Comparison of ENCODE assay signal across 9 mouse cellular contexts in the genomic region with DNA sequence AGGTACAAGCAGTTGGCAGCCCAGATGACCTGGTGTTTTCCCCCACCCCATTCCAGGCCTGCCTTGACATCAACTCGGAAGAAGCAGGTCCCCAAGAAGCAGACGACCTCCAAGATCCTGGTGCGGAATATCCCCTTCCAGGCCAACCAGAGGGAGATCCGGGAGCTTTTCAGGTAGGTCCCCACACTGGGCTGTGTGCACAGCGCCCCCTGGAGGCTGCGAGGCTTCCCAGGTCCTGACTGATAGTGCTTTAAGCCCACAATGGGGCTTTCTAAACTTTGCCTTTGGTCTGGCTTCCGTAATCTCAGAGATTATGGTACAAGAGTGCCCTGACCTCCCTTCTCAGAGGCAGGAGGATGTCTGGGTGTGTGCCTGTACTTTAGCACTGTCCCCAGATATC. TPM values are rescaled to one million over a fixed set of nuclear protein-coding genes. Genes with fewer than 3 reads are reported as not detected.
DNase-seq lines count a peak whose midpoint lies in the region; ATAC-seq and TF ChIP-seq lines count a peak whose summit lies in the region.
"Had no signal": no experiment of that assay in that cellular context is flagged by ENCODE, and none has a peak within 500 bp of the region (broad histone marks: within the 10 kb centered on the region; RNA-seq: fewer than 3 reads in every experiment).

No protein-coding gene starts in this region.

- peak; percentile 69 for TF ChIP-seq CTCF in intestine, postnatal 0 days (IDR thresholded peaks at IDR 0.05; ENCODE audit: low read depth)
- peak; percentile 93 for TF ChIP-seq CTCF in E14TG2a.4 (conservative IDR thresholded peaks at IDR 0.05; ENCODE audit: low read length)

- no peak overlapping the region for H3K27ac ChIP-seq in intestine, postnatal 0 days (ENCODE audit: low read depth, low read length)
- no peak overlapping the region for H3K27ac ChIP-seq in intestine, embryonic 16.5 days (ENCODE audit: low read length)
- no peak overlapping the region for H3K27ac ChIP-seq in limb, embryonic 11.5 days (replicated peaks; ENCODE audit: low read depth, low read length)
- H3K27ac ChIP-seq in intestine, embryonic 15.5 days, result no peak overlapping the region
- H3K27ac ChIP-seq: limb, embryonic 12.5 days had no signal

- no peak for ATAC-seq in intestine, postnatal 0 days
- no peak for ATAC-seq in intestine, embryonic 16.5 days
- ATAC-seq in limb, embryonic 11.5 days (ENCODE audit: insufficient number of reproducible peaks, low FRiP score, low TSS enrichment, low read depth), result no peak
- no peak for ATAC-seq in intestine, embryonic 15.5 days

- peak; percentile 35 for DNase-seq in 3T3-L1 (ENCODE audit: low read depth, low spot score)
- DNase-seq in limb, embryonic 11.5 days (ENCODE audit: low spot score), result peak; percentile 54
- no peak for DNase-seq in adipocyte (ENCODE audit: low spot score)
- DNase-seq in heart, adult 9 months (ENCODE audit: low spot score in 2 of 2), result no peak

- H3K36me3 ChIP-seq in intestine, postnatal 0 days (ENCODE audit: control insufficient read depth, insufficient read depth), result peaks cover 47% of the 10 kb centered on the region
- H3K36me3 ChIP-seq in intestine, embryonic 16.5 days (ENCODE audit: control insufficient read depth, insufficient read depth, low read length), result peaks cover 13% of the 10 kb centered on the region
- H3K36me3 ChIP-seq in E14TG2a.4 (ENCODE audit: insufficient read depth, low read length), result peaks cover 98% of the 10 kb centered on the region
- peaks cover 5% of the 10 kb centered on the region; the same call in 1 of the 2 replicates for H3K36me3 ChIP-seq in limb, embryonic 11.5 days (ENCODE audit: control insufficient read depth, insufficient read depth, low read length)
- peaks cover 19% of the 10 kb centered on the region for H3K36me3 ChIP-seq in intestine, embryonic 15.5 days

- H3K9me3 ChIP-seq in intestine, postnatal 0 days (ENCODE audit: control insufficient read depth), result no peaks in the 10 kb centered on the region
- no peaks in the 10 kb centered on the region for H3K9me3 ChIP-seq in intestine, embryonic 16.5 days (ENCODE audit: control insufficient read depth, low read length)
- no peaks in the 10 kb centered on the region for H3K9me3 ChIP-seq in E14TG2a.4 (ENCODE audit: low read length)
- no peaks in the 10 kb centered on the region for H3K9me3 ChIP-seq in limb, embryonic 11.5 days (ENCODE audit: control insufficient read depth, low read length)
- H3K9me3 ChIP-seq in intestine, embryonic 15.5 days, result no peaks in the 10 kb centered on the region
- H3K9me3 ChIP-seq: limb, embryonic 12.5 days had no signal

- no peak overlapping the region for H3K4me2 ChIP-seq in intestine, postnatal 0 days (replicated peaks; ENCODE audit: low read depth)
- no peak overlapping the region for H3K4me2 ChIP-seq in intestine, embryonic 16.5 days (ENCODE audit: low read depth, low read length)
- no peak overlapping the region for H3K4me2 ChIP-seq in limb, embryonic 11.5 days (ENCODE audit: low read depth, severe bottlenecking)
- no peak overlapping the region for H3K4me2 ChIP-seq in intestine, embryonic 15.5 days (replicated peaks)
- H3K4me2 ChIP-seq: limb, embryonic 12.5 days had no signal

- H3K9ac ChIP-seq in intestine, postnatal 0 days (ENCODE audit: low read depth, low read length), result no peak overlapping the region
- H3K9ac ChIP-seq in intestine, embryonic 16.5 days (ENCODE audit: low read depth, low read length), result no peak overlapping the region
- H3K9ac ChIP-seq in limb, embryonic 11.5 days (ENCODE audit: low read length), result no peak overlapping the region
- H3K9ac ChIP-seq in intestine, embryonic 15.5 days, result no peak overlapping the region
- H3K9ac ChIP-seq: limb, embryonic 12.5 days had no signal

- H3K4me3 ChIP-seq in intestine, postnatal 0 days (ENCODE audit: low read depth, low read length), result no peak overlapping the region
- no peak overlapping the region for H3K4me3 ChIP-seq in intestine, embryonic 16.5 days (ENCODE audit: low read length)
- no peak overlapping the region for H3K4me3 ChIP-seq in E14TG2a.4 (replicated peaks; ENCODE audit: low read length)
- H3K4me3 ChIP-seq in limb, embryonic 11.5 days (ENCODE audit: low read depth, low read length), result no peak overlapping the region
- no peak overlapping the region for H3K4me3 ChIP-seq in intestine, embryonic 15.5 days (replicated peaks)
- H3K4me3 ChIP-seq: limb, embryonic 12.5 days had no signal

- H3K4me1 ChIP-seq in intestine, postnatal 0 days (replicated peaks; ENCODE audit: control insufficient read depth, insufficient read depth, low read length), result no peaks in the 10 kb centered on the region
- no peaks in the 10 kb centered on the region for H3K4me1 ChIP-seq in intestine, embryonic 16.5 days (ENCODE audit: control insufficient read depth, insufficient read depth, low read length)
- peaks cover 27% of the 10 kb centered on the region for H3K4me1 ChIP-seq in E14TG2a.4 (replicated peaks; ENCODE audit: low read depth, low read length)
- 0 out of 2 replicates have a peak, but pooled peaks cover 7% of the 10 kb centered on the region for H3K4me1 ChIP-seq in limb, embryonic 11.5 days (ENCODE audit: control insufficient read depth, insufficient read depth, low read length)
- no peaks in the 10 kb centered on the region for H3K4me1 ChIP-seq in intestine, embryonic 15.5 days (replicated peaks)

- H3K27me3 ChIP-seq in intestine, postnatal 0 days (replicated peaks; ENCODE audit: control insufficient read depth, insufficient read depth, low read length), result no peaks in the 10 kb centered on the region
- no peaks in the 10 kb centered on the region for H3K27me3 ChIP-seq in intestine, embryonic 16.5 days (replicated peaks; ENCODE audit: control insufficient read depth, insufficient read depth, low read length)
- H3K27me3 ChIP-seq in E14TG2a.4 (ENCODE audit: insufficient read depth, low read length), result no peaks in the 10 kb centered on the region
- H3K27me3 ChIP-seq in limb, embryonic 11.5 days (ENCODE audit: control insufficient read depth, insufficient read depth, low read length), result no peaks in the 10 kb centered on the region
- H3K27me3 ChIP-seq in intestine, embryonic 15.5 days (replicated peaks), result no peaks in the 10 kb centered on the region
- H3K27me3 ChIP-seq: limb, embryonic 12.5 days had no signal

- 62% methylated on average over 7 of the region's 7 CpGs for WGBS in intestine, postnatal 0 days
- 60% methylated on average over 7 of the region's 7 CpGs for WGBS in intestine, embryonic 16.5 days
- 63% methylated on average over 7 of the region's 7 CpGs for WGBS in limb, embryonic 11.5 days
- WGBS in intestine, embryonic 15.5 days, result 58% methylated on average over 7 of the region's 7 CpGs

RNA-seq across cellular contexts. Expression of gene Rbm19, which starts 27.7 kb away (rescaled TPM):
- polyA plus RNA-seq in intestine, postnatal 0 days (2015; fragmentation: Nextera tagmentation; extraction: Ambion mirVana), result 12.0 and 14.9 TPM in 2 replicates
- polyA plus RNA-seq in intestine, embryonic 16.5 days (2015; fragmentation: Nextera tagmentation; extraction: Ambion mirVana), result 21.6 and 23.5 TPM in 2 replicates
- 22.5 and 24.2 TPM in 2 replicates for polyA plus RNA-seq in limb, embryonic 11.5 days (2014; fragmentation: Nextera tagmentation; extraction: Ambion mirVana)
- polyA plus RNA-seq in intestine, embryonic 15.5 days (2015; fragmentation: Nextera tagmentation; extraction: Ambion mirVana), result 25.1 and 25.8 TPM in 2 replicates

Comparison
In these comparisons a context has a peak if more than half of its experiments do, and no peak if none do; other contexts are left out.
1. DNase-seq: peak in 3T3-L1 (single experiment) and limb, embryonic 11.5 days (single experiment); none in adipocyte (single experiment) and heart, adult 9 months (0 of 2).